Comparison of ENCODE assay signal across 26 mouse cellular contexts in the genomic region with DNA sequence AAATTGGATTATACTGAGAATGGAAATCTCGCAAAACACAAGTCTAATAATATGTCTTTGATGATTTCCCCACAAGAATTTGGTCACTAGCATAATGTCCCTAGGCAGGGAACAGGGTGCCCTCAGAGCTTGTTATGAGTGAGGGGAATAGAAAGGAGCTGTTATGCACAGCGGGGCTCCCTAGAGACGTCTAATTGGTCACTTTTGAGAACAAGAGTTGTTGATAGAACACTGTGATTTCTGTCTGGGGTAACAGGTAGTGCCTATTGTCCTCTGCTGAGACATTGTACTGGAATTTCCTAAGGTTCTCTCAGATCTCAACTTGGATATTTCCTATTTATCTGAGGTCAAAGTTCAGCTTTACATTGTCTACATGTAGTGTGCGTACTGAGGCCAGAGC. TPM values are rescaled to one million over a fixed set of nuclear protein-coding genes. Genes with fewer than 3 reads are reported as not detected.
A peak's percentile ranks its signal among the peaks of the same experiment; 100 is the strongest.
DNase-seq lines count a peak whose midpoint lies in the region; ATAC-seq and TF ChIP-seq lines count a peak whose summit lies in the region.
"Had no signal": no experiment of that assay in that cellular context is flagged by ENCODE, and none has a peak within 500 bp of the region (broad histone marks: within the 10 kb centered on the region; RNA-seq: fewer than 3 reads in every experiment).

Gene Olfr215 (minus strand): TSS at position 101 of the 400 bp plus-strand sequence.

- no peaks in the 10 kb centered on the region for H3K9me3 ChIP-seq in embryonic facial prominence, embryonic 14.5 days (ENCODE audit: control insufficient read depth, low read length)
- H3K9me3 ChIP-seq in embryonic facial prominence, embryonic 10.5 days, result no peaks in the 10 kb centered on the region
- H3K9me3 ChIP-seq in midbrain, embryonic 14.5 days (ENCODE audit: control insufficient read depth, low read length), result no peaks in the 10 kb centered on the region
- no peaks in the 10 kb centered on the region for H3K9me3 ChIP-seq in midbrain, embryonic 16.5 days (replicated peaks; ENCODE audit: control insufficient read depth, low read length, poor library complexity, severe bottlenecking)
- no peaks in the 10 kb centered on the region for H3K9me3 ChIP-seq in forebrain, embryonic 11.5 days (ENCODE audit: control insufficient read depth, low read length)
- H3K9me3 ChIP-seq: embryonic facial prominence, embryonic 12.5 days; embryonic facial prominence, embryonic 15.5 days; forebrain, embryonic 10.5 days; forebrain, embryonic 13.5 days; forebrain, embryonic 15.5 days; G1E had no signal

- ATAC-seq in embryonic facial prominence, embryonic 14.5 days (ENCODE audit: low read depth), result no peak
- ATAC-seq in midbrain, embryonic 14.5 days (ENCODE audit: low FRiP score, low TSS enrichment), result no peak
- no peak for ATAC-seq in midbrain, embryonic 16.5 days
- ATAC-seq in forebrain, embryonic 11.5 days (replicated peaks; ENCODE audit: low FRiP score), result no peak
- ATAC-seq: CD4-positive, CD25-positive, alpha-beta regulatory T cell, adult 4 months; forebrain, embryonic 13.5 days; forebrain, embryonic 15.5 days; forebrain, postnatal 0 days had no signal

- TF ChIP-seq POLR2A in testis, adult 2 months (IDR thresholded peaks at IDR 0.05; ENCODE audit: control insufficient read depth, low read depth, low read length), result no peak

- H3K4me3 ChIP-seq in embryonic facial prominence, embryonic 14.5 days (ENCODE audit: low read depth, low read length), result no peak within 1 kb of the TSS
- no peak within 1 kb of the TSS for H3K4me3 ChIP-seq in embryonic facial prominence, embryonic 10.5 days
- no peak within 1 kb of the TSS for H3K4me3 ChIP-seq in midbrain, embryonic 14.5 days (replicated peaks; ENCODE audit: low read depth, low read length)
- H3K4me3 ChIP-seq in midbrain, embryonic 16.5 days (ENCODE audit: low read depth, low read length), result no peak within 1 kb of the TSS
- peak within 1 kb of the TSS; percentile 2; the same call in 1 of the 2 replicates for H3K4me3 ChIP-seq in testis, adult 2 months (ENCODE audit: control insufficient read depth, low read depth, low read length)
- H3K4me3 ChIP-seq in forebrain, embryonic 11.5 days (ENCODE audit: low read depth, low read length), result no peak within 1 kb of the TSS
- H3K4me3 ChIP-seq: embryonic facial prominence, embryonic 12.5 days; embryonic facial prominence, embryonic 15.5 days; erythroblast, embryonic 14.5 days; forebrain, embryonic 10.5 days; forebrain, embryonic 13.5 days; forebrain, embryonic 15.5 days had no signal

- H3K27me3 ChIP-seq in embryonic facial prominence, embryonic 14.5 days (replicated peaks; ENCODE audit: control insufficient read depth, insufficient read depth, low read length), result no peaks in the 10 kb centered on the region
- no peaks in the 10 kb centered on the region for H3K27me3 ChIP-seq in embryonic facial prominence, embryonic 10.5 days (replicated peaks; ENCODE audit: low read depth, poor library complexity, severe bottlenecking)
- H3K27me3 ChIP-seq in midbrain, embryonic 14.5 days (ENCODE audit: control insufficient read depth, insufficient read depth, low read length), result no peaks in the 10 kb centered on the region
- H3K27me3 ChIP-seq in midbrain, embryonic 16.5 days (ENCODE audit: control insufficient read depth, insufficient read depth, low read depth, low read length), result no peaks in the 10 kb centered on the region
- H3K27me3 ChIP-seq in testis, adult 2 months (ENCODE audit: control insufficient read depth, insufficient read depth, low read length), result no peaks in the 10 kb centered on the region
- H3K27me3 ChIP-seq in forebrain, embryonic 11.5 days (ENCODE audit: control insufficient read depth, insufficient read depth, low read length), result no peaks in the 10 kb centered on the region
- H3K27me3 ChIP-seq: embryonic facial prominence, embryonic 12.5 days; embryonic facial prominence, embryonic 15.5 days; forebrain, embryonic 13.5 days; forebrain, embryonic 15.5 days had no signal

- H3K4me1 ChIP-seq in embryonic facial prominence, embryonic 14.5 days (ENCODE audit: control insufficient read depth, insufficient read depth, low read length), result no peaks in the 10 kb centered on the region
- no peaks in the 10 kb centered on the region for H3K4me1 ChIP-seq in embryonic facial prominence, embryonic 10.5 days
- no peaks in the 10 kb centered on the region; the same call in 1 of the 2 replicates for H3K4me1 ChIP-seq in midbrain, embryonic 14.5 days (ENCODE audit: control insufficient read depth, insufficient read depth, low read length)
- no peaks in the 10 kb centered on the region for H3K4me1 ChIP-seq in midbrain, embryonic 16.5 days (ENCODE audit: control insufficient read depth, insufficient read depth, low read length)
- no peaks in the 10 kb centered on the region; the same call in 1 of the 2 replicates for H3K4me1 ChIP-seq in testis, adult 2 months (ENCODE audit: control insufficient read depth, insufficient read depth, low read length)
- no peaks in the 10 kb centered on the region for H3K4me1 ChIP-seq in forebrain, embryonic 11.5 days (replicated peaks; ENCODE audit: control insufficient read depth, insufficient read depth, low read length)
- H3K4me1 ChIP-seq: embryonic facial prominence, embryonic 12.5 days; embryonic facial prominence, embryonic 15.5 days; forebrain, embryonic 13.5 days; forebrain, embryonic 15.5 days had no signal

- no peak for TF ChIP-seq CTCF in testis, adult 2 months (IDR thresholded peaks at IDR 0.05; ENCODE audit: control insufficient read depth, insufficient read depth, insufficient replicate concordance, low read depth, low read length)

- no peaks in the 10 kb centered on the region for H3K36me3 ChIP-seq in embryonic facial prominence, embryonic 14.5 days (ENCODE audit: control insufficient read depth, insufficient read depth, low read length)
- no peaks in the 10 kb centered on the region for H3K36me3 ChIP-seq in embryonic facial prominence, embryonic 10.5 days (replicated peaks)
- H3K36me3 ChIP-seq in midbrain, embryonic 14.5 days (ENCODE audit: control insufficient read depth, insufficient read depth, low read length), result no peaks in the 10 kb centered on the region
- no peaks in the 10 kb centered on the region for H3K36me3 ChIP-seq in midbrain, embryonic 16.5 days (ENCODE audit: control insufficient read depth, insufficient read depth, low read length)
- no peaks in the 10 kb centered on the region for H3K36me3 ChIP-seq in testis, adult 2 months (ENCODE audit: control insufficient read depth, insufficient read depth, low read length)
- H3K36me3 ChIP-seq in forebrain, embryonic 11.5 days (ENCODE audit: control insufficient read depth, insufficient read depth, low read length), result no peaks in the 10 kb centered on the region
- H3K36me3 ChIP-seq: embryonic facial prominence, embryonic 12.5 days; embryonic facial prominence, embryonic 15.5 days; forebrain, embryonic 10.5 days; forebrain, embryonic 15.5 days; G1E had no signal

- no peak within 1 kb of the TSS for H3K9ac ChIP-seq in embryonic facial prominence, embryonic 14.5 days (ENCODE audit: low read depth, low read length)
- H3K9ac ChIP-seq in midbrain, embryonic 14.5 days (replicated peaks; ENCODE audit: low read length), result no peak within 1 kb of the TSS
- no peak within 1 kb of the TSS for H3K9ac ChIP-seq in midbrain, embryonic 16.5 days (ENCODE audit: low read depth, low read length)
- H3K9ac ChIP-seq in forebrain, embryonic 11.5 days (ENCODE audit: low read length), result no peak within 1 kb of the TSS
- H3K9ac ChIP-seq: embryonic facial prominence, embryonic 12.5 days; embryonic facial prominence, embryonic 15.5 days; forebrain, embryonic 13.5 days; forebrain, embryonic 15.5 days; forebrain, postnatal 0 days had no signal

- H3K27ac ChIP-seq in embryonic facial prominence, embryonic 14.5 days (replicated peaks; ENCODE audit: low read depth, low read length), result no peak within 1 kb of the TSS
- H3K27ac ChIP-seq in embryonic facial prominence, embryonic 10.5 days (replicated peaks), result no peak within 1 kb of the TSS
- no peak within 1 kb of the TSS for H3K27ac ChIP-seq in midbrain, embryonic 14.5 days (replicated peaks; ENCODE audit: low read depth, low read length)
- no peak within 1 kb of the TSS for H3K27ac ChIP-seq in midbrain, embryonic 16.5 days (ENCODE audit: low read length)
- no peak within 1 kb of the TSS for H3K27ac ChIP-seq in testis, adult 2 months (ENCODE audit: control insufficient read depth, insufficient read depth, low read depth, low read length)
- H3K27ac ChIP-seq in forebrain, embryonic 11.5 days (ENCODE audit: low read depth, low read length), result no peak within 1 kb of the TSS
- H3K27ac ChIP-seq: embryonic facial prominence, embryonic 12.5 days; embryonic facial prominence, embryonic 15.5 days; forebrain, embryonic 10.5 days; forebrain, embryonic 13.5 days; forebrain, embryonic 15.5 days had no signal

- 60% methylated on average over 4 of the region's 4 CpGs for WGBS in embryonic facial prominence, embryonic 14.5 days
- 67% methylated on average over 4 of the region's 4 CpGs for WGBS in embryonic facial prominence, embryonic 10.5 days
- 44% methylated on average over 4 of the region's 4 CpGs for WGBS in midbrain, embryonic 14.5 days
- 45% methylated on average over 4 of the region's 4 CpGs for WGBS in midbrain, embryonic 16.5 days
- 64% methylated on average over 4 of the region's 4 CpGs for WGBS in forebrain, embryonic 11.5 days

- peak; percentile 3 for DNase-seq in embryonic facial prominence, embryonic 14.5 days (ENCODE audit: low spot score)
- DNase-seq in embryonic facial prominence, embryonic 10.5 days (ENCODE audit: low spot score), result no peak
- DNase-seq in midbrain, embryonic 14.5 days, result peak; percentile 7
- DNase-seq in testis, postnatal 10 days (ENCODE audit: low spot score), result no peak
- DNase-seq in forebrain, embryonic 11.5 days (ENCODE audit: low spot score), result no peak
- DNase-seq: adrenal gland, adult 2 months; adrenal gland, postnatal 10 days; adrenal gland, postnatal 25 days; B cell, adult 2 months; cerebellum, adult 18-20 months; cerebellum, adult 8-10 months; cerebellum, adult 9-11 months; cerebellum, postnatal 14 days; cerebellum, postnatal 36 days; embryo, embryonic 11 days; forebrain, postnatal 0 days had no signal

- H3K4me2 ChIP-seq in embryonic facial prominence, embryonic 14.5 days (ENCODE audit: low read depth, low read length), result no peak within 1 kb of the TSS
- no peak within 1 kb of the TSS for H3K4me2 ChIP-seq in midbrain, embryonic 14.5 days (ENCODE audit: low read length)
- no peak within 1 kb of the TSS for H3K4me2 ChIP-seq in midbrain, embryonic 16.5 days (ENCODE audit: low read length)
- H3K4me2 ChIP-seq in forebrain, embryonic 11.5 days (ENCODE audit: low read depth, low read length, severe bottlenecking), result no peak within 1 kb of the TSS
- H3K4me2 ChIP-seq: embryonic facial prominence, embryonic 12.5 days; embryonic facial prominence, embryonic 15.5 days; forebrain, embryonic 13.5 days; forebrain, embryonic 15.5 days had no signal

RNA-seq across cellular contexts. Expression of gene Olfr215, which starts in this region (rescaled TPM):
- polyA plus RNA-seq in embryonic facial prominence, embryonic 14.5 days (2014; fragmentation: Nextera tagmentation; extraction: Ambion mirVana), result not detected in 2 replicates
- polyA plus RNA-seq in embryonic facial prominence, embryonic 10.5 days (2016; fragmentation: Nextera tagmentation; extraction: Ambion mirVana), result not detected in 2 replicates
- polyA plus RNA-seq in midbrain, embryonic 14.5 days (2014; fragmentation: Nextera tagmentation; extraction: Ambion mirVana), result not detected in 2 replicates
- not detected in 2 replicates for polyA plus RNA-seq in midbrain, embryonic 16.5 days (2015; fragmentation: Nextera tagmentation; extraction: Ambion mirVana)
- polyA plus RNA-seq in testis, adult 2 months (2012; rRNA removed), result 0.59 and 0.89 TPM in 2 replicates
- not detected in 2 replicates for polyA plus RNA-seq in forebrain, embryonic 11.5 days (2014; fragmentation: Nextera tagmentation; extraction: Ambion mirVana)
- polyA plus RNA-seq: adrenal gland, adult 2 months; CD4-positive, CD25-positive, alpha-beta regulatory T cell, adult 4 months; embryonic facial prominence, embryonic 12.5 days; embryonic facial prominence, embryonic 15.5 days; erythroblast, embryonic 14.5 days; forebrain, embryonic 10.5 days; forebrain, embryonic 13.5 days; forebrain, embryonic 15.5 days; forebrain, postnatal 0 days; G1E had no signal

Comparison
In these comparisons a context has a peak if more than half of its experiments do, and no peak if none do; other contexts are left out.
1. Peak in DNase-seq in embryonic facial prominence, embryonic 14.5 days; RNA of the gene not detected or under 1 TPM.
2. Peak in DNase-seq in midbrain, embryonic 14.5 days; RNA of the gene not detected or under 1 TPM.